Mouse (Mus musculus) lung, postnatal 25 days (tissue): ENCODE measurements around the gene Kif1b.
A peak's percentile ranks its signal among the peaks of the same experiment; 100 is the strongest.
"Not testable (repeated sequence)": the region's sequence is repeated elsewhere in the genome, so short reads cannot be mapped to it uniquely, and the experiment has no call there.

Source experiments
- DNase-seq: peaks from one replicate; pipeline ENCODE4 v3.0.0; 2022; ENCODE audit warnings: low spot score

Gene Kif1b

DNA sequence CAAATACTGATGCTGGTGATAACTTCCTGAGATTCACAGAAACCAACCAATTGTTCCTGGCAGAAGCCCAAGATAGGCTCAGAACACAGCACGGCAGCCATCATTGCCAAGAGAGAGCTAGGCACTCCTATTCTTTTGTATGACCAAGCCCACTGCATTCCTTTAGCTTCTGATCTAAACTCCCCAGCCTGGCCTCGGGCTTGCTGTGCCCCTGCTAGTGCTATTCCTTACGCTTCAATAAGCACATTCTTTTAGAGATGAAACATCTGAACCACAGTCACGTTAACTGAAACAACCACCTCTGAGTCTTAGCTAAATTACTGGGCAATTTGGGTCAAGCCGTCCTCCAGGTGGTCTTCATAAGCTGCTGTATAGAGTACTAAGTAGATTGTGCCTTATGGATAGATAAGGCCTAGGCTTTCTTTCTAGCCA, 87.4 kb downstream of the Kif1b start:
- no peak for DNase-seq

DNA sequence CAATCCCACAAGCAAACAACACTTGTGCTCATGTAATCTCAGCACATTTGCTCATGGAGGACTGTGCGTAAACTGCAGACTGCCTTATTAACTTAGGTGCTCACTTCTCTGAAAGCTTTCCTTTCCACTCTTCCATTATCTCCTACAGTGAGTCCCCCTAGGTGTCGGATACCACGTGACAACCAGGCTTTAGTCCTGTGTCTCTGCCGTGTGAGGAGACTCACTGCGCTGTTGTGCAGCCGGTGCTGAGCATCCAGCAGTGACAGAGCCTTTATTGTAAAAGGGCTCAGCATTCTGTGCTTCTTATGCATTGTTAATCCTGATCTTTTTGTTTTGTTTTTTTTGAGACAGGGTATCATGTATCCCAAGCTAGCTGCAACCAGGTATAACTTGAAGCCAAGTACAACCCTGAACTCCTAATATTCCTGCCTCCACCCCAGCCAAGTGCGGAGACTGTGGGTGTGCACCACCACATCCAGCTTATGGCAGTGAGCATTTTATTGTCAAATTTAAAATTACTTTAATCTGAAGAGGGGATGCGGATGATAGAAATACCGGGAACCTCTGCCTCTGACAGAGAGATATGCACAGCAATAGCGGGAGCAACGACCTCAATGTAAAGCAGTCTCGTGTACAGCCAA, 88.0 kb downstream of the Kif1b start:
- no peak for DNase-seq

- no peak for DNase-seq
Observed at GRCm38 (mm10) chr4:149218476-149218875, 89.0 kb downstream of the Kif1b start.

DNA sequence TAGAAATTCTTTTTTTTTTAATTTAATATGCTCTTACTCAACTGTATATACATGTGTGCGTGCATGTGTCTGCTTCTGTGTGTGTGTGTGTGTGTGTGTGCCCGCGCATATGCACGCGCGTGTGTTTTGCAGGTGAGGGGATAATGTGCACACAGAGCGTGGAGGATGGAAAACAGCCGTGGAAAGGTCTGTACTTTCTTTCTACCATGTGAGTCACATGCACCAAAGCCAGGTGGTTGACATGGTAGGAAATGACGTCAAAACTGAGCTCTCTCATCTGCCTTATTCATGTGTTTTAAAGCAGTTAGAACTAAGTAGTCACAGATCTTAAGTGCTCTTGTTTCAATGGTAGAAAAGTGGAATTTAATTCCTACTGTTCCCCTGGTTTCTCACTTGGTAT, 91.5 kb downstream of the Kif1b start:
- DNase-seq = no peak

- DNase-seq = no peak
Observed at GRCm38 (mm10) chr4:149215397-149215796, 92.1 kb downstream of the Kif1b start.

- DNase-seq = not testable (repeated sequence)
Observed at GRCm38 (mm10) chr4:149214468-149214867, 93.0 kb downstream of the Kif1b start.

DNA sequence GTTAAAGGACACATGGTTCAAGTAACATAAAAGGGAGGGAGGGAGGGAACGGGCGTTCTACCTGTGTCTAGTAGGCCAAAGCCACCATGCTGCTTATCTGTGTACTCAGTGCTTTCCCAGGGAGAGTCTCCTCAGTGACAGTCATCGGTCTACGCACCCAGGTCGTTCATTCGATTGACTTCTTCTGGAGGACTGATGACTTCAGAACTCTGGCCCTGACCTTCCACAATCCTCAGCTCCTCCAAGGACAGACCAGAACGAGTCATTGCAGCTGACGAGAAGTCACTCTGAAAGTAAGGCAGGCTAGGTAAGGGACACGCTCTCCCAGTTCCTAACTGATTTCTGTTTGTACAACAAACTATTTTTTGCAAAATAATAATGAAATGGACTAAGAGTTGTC, 94.0 kb downstream of the Kif1b start:
- DNase-seq = no peak

DNA sequence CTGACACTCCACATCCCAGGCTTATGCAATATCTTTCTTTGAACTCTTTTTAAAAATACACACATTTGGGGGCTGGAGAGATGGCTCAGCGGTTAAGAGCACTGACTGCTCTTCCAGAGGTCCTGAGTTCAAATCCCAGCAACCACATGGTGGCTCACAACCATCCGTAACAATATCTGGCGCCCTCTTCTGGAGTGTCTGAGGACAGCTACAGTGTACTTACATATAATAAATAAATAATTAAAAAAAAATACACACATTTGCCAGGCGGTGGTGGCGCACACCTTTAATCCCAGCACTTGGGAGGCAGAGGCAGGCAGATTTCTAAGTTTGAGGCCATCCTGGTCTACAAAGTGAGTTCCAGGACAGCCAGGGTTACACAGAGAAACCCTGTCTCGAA, 96.1 kb downstream of the Kif1b start:
- DNase-seq = peak; percentile 12

DNA sequence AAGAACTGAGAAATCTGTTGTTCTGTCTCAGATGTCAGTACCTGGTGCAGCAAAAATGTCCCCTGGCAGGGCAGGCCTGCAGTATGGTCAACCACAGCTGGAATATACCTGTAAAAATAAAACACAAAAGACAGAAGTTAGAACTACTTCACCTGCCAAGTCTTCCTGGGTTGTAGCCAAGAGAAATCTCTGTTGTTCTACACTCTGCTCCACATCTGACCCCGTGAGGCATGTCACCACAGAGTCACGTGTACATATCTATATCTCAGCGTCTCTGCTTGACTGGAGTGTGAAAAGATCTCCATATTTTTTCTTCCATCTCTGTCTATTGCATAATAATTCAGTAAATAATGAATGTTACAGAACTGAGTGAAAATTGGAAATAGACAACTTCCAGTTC, 105.0 kb downstream of the Kif1b start:
- DNase-seq = no peak

DNA sequence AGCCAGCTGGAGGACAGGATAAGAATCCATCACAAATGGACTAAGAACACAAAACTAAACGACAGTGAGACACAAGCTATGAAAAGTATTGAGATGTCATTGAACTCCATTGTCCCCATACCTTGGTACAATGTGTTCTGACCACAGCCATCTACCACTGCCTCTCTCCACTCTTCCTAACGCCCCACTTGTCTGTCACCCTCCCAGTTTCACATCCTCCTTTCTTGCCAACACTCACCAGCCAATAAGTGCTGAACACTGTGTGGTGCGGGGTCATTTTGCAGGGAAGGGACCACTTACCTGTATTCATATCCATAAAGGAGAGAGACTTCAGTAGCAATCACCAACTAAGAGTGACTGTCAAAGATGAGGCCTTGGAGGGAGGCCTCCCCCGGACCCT, 106.4 kb downstream of the Kif1b start:
- DNase-seq = no peak

- no peak for DNase-seq
Observed at GRCm38 (mm10) chr4:149197180-149197579, 110.3 kb downstream of the Kif1b start.

- no peak for DNase-seq
Observed at GRCm38 (mm10) chr4:149191103-149191502, 116.4 kb downstream of the Kif1b start.

- DNase-seq = no peak
Observed at GRCm38 (mm10) chr4:149188563-149188962, 118.9 kb downstream of the Kif1b start.

DNA sequence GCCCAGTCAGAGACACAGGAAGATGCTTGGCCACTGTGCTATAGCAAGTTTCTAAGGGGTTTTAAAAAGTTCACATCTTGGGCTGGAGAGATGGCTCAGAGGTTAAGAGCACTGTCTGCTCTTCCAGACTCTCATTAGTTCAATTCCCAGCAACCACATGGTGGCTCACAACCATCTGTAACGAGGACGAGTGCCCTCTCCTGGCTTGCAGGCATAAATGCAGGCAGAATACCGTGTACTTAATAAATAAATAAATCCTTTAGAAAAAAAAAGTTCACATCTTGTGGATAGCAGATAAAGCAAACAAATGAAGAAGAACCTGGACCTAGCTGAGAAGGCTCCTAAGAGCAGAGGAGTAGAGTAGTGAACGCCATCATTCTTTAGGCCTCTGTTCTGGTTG, 124.7 kb downstream of the Kif1b start:
- DNase-seq = no peak

DNA sequence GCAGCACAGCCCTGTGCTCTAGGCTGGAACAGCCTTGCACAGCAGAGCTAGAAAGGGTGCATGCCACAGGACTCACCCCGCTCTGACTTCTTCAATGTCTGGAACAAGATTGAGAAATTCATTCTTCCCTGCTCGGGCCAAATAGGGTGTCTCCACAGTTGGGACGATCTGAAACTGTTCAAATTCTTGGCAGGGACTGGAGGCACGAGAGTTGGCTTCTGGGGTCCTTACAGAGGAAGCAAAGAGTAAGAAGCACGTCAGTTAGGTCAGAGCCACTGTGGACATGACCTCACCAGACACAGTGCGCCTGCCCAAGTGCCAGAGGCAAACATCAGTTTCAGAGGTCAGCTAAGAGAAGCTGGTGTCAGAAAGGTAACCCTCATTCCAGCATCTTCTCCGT, 125.3 kb downstream of the Kif1b start:
- DNase-seq = peak; percentile 67

- DNase-seq = peak; percentile 53
Observed at GRCm38 (mm10) chr4:149179573-149179972, 127.9 kb downstream of the Kif1b start.

DNA sequence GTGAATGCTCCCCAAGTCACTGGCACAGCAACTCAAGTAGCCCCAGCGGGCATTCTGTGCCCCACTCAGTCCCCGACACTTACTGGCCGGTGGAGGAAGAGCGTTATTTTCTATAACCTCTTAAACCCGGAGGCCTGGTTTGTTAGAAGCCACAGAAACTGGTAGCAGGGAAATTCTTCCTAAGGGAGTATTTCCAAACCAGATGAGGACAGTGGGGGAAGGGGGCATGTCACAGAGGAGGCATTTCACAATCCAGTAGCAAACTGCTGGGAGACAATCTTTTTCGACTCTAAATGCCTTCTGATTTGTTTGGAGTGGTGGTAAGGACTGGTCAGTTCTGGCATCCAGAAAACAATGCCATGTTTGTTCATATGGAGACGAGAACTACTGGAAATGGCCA, 128.3 kb downstream of the Kif1b start:
- peak; percentile 31 for DNase-seq

- no peak for DNase-seq
Observed at GRCm38 (mm10) chr4:149178328-149178727, 129.2 kb downstream of the Kif1b start.

DNA sequence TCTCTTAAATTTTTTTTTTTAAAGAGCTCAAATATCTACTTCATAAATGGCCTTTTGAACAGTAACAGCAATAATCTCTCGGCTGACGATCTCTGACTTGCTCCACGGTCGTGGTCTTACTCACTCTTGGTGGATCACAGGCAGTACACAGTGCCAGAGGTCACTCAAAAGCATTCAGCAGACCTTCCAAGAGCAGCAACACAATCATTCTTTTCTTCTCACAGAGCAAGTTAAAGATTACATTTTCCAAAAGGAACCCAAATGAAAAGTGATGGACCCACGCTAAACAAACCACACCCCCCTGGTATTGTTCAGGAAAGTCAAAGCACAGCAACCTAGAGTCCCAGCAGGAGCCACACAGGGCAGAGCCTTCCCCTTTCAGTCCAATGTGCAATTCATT, 130.4 kb downstream of the Kif1b start:
- no peak for DNase-seq

GRCm38 (mm10) chr4:149176645-149177044, 130.8 kb downstream of the Kif1b start:
- DNase-seq = no peak

DNA sequence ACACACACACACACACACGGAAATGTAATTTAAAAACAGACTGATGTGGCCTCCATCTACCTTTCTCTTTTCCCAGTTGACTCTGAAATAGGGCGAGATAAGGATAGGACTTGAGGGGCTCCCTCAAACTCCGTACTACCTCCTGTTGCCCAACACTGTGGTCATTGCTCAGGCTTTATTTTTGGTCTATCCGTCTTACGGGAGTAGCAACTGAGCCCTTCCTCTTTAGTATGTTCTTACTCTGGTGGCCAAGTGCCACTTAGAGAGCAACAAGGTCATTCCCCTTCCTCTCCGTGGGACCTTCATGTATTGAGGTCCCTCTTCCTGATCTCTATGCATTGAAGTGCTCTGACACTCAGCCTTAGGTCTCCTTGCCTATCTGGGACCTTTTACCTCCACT, 133.8 kb downstream of the Kif1b start:
- peak; percentile 44 for DNase-seq

DNA sequence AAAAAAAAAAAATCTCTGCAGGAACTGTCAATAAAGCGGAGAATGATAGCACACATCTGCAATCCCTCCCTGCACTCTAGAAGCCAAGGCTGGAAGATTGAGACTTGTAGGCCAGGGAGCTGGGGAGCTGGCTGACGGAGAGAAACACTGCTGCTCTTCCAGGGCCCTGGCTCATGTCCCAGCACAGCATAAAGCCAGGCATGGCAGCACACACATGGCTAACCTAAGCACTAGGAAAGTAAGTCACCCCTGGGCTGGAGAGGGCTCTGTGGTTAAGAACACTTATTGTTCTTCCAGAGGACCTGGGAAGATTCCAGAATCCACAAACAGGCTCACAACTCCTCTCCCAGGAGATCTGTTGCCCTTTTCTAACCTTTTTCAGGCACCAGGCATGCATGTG, 134.8 kb downstream of the Kif1b start:
- DNase-seq = peak; percentile 53

DNA sequence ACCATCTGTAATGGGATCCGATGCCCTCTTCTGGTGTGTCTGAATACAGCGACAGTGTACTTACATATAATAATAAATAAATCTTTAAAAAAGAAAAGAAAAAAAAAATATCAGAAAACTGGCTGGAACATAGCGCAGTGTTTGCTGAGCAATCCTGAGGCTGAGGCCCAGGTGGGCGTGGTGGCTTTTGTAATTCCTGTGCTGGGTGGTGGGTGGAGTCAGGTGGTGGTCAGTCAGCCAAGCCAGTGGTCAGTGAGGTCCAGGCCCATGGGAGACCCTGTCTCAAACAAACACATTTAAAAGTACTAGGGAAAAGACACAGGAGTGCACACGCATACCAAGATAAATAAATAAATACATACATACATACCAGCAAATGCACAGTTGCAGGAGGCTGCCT, 135.4 kb downstream of the Kif1b start:
- DNase-seq = peak; percentile 48

- peak; percentile 67 for DNase-seq
Observed at GRCm38 (mm10) chr4:149171581-149171981, 135.9 kb downstream of the Kif1b start.
